Mouse (Mus musculus) liver, embryonic 16.5 days (tissue): ENCODE measurements around the gene Fam166a. TPM values are rescaled to one million over a fixed set of nuclear protein-coding genes. Genes with fewer than 3 reads are reported as not detected.
"Not testable (repeated sequence)": the region's sequence is repeated elsewhere in the genome, so short reads cannot be mapped to it uniquely, and the experiment has no call there.

ENCODE experiments used
- ATAC-seq: fragments of 200-750 bp; cut with Nextera tagmentation; 2 replicates; pipeline ENCODE4 v1.8.0; 2017; ENCODE audit warnings: low read depth, mild to moderate bottlenecking, moderate number of reproducible peaks, moderate library complexity
- H3K27ac ChIP-seq: fragments of 300-500 bp; sonication (generic); 2 replicates; pipeline ENCODE4 v1.5.1; 2014; ENCODE audit warnings: mild to moderate bottlenecking, low read length
- H3K27me3 ChIP-seq: fragments of 300-500 bp; sonication (generic); 2 replicates; pipeline ENCODE4 v1.6.1; 2014; ENCODE audit warnings: low read depth, low read length, mixed read lengths; ENCODE audit not compliant: control insufficient read depth, insufficient read depth
- H3K36me3 ChIP-seq: fragments of 300-500 bp; sonication (generic); 2 replicates; pipeline ENCODE4 v1.6.1; 2014; ENCODE audit warnings: mild to moderate bottlenecking; ENCODE audit not compliant: control insufficient read depth, insufficient read depth
- H3K4me1 ChIP-seq: fragments of 300-500 bp; sonication (generic); 2 replicates; pipeline ENCODE4 v1.6.1; 2014; ENCODE audit warnings: low read depth, low read length, mixed read lengths; ENCODE audit not compliant: control insufficient read depth
- H3K4me2 ChIP-seq: fragments of 300-500 bp; sonication (generic); 2 replicates; pipeline ENCODE4 v1.6.1; 2014; ENCODE audit warnings: low read depth, low read length, mixed read lengths
- H3K4me3 ChIP-seq: fragments of 300-500 bp; sonication (generic); 2 replicates; pipeline ENCODE4 v1.5.1; 2014; ENCODE audit warnings: low read depth, mild to moderate bottlenecking, low read length
- H3K9ac ChIP-seq: fragments of 300-500 bp; sonication (generic); 2 replicates; pipeline ENCODE4 v1.6.1; 2014; ENCODE audit warnings: low read depth, low read length
- H3K9me3 ChIP-seq: fragments of 300-500 bp; sonication (generic); replicated peaks from 2 replicates; pipeline ENCODE4 v1.6.1; 2016; ENCODE audit warnings: low read length; ENCODE audit not compliant: control insufficient read depth
- WGBS: fragments of 180-500 bp; shearing (Covaris S2); extraction: QIAGEN DNeasy Blood & Tissue Kit; methylation state at CpG from one replicate; pipeline ENCODE4 v1.1.7; 2014; ENCODE audit not compliant: insufficient replicate concordance; 5-methylcytosine and 5-hydroxymethylcytosine counted together
- polyA plus RNA-seq: library from polyadenylated mRNA; unstranded; fragments of >200 nt; fragmentation: Nextera tagmentation; extraction: Ambion mirVana; gene quantifications from 2 replicates; pipeline ENCODE4 v1.2.1, GENCODE M21; 2015

Gene Fam166a
- polyA plus RNA-seq, 1 experiment from 2014 or later: not detected

- peak overlapping the region; percentile 91 for H3K9ac ChIP-seq
- 40% methylated on average over 11 of the region's 12 CpGs for WGBS
- ATAC-seq, H3K9me3 ChIP-seq, H3K36me3 ChIP-seq, H3K27me3 ChIP-seq, H3K27ac ChIP-seq: not testable (repeated sequence)
- H3K4me1 ChIP-seq: peaks cover 14% of the 10 kb centered on the region
- peak overlapping the region; percentile 100 for H3K4me3 ChIP-seq
- H3K4me2 ChIP-seq: peak overlapping the region; percentile 73
These were observed 38.0 kb downstream of the Fam166a start for GRCm38 (mm10) chr2:25256443-25257109.

DNA sequence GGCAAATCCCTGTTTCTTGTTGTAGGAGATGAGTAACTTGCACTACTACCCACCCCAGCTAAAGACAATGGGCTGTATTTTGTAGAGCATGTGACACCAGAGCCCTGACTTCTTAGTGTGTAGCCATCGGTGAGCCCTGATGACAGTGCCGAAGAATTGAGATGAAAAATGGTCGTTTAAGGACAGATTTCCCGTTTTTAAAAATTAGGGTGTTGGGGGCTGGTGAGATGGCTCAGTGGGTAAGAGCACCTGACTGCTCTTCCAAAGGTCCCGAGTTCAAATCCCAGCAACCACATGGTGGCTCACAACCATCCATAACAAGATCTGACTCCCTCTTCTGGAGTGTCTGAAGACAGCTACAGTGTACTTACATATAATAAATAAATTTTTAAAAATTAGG is 38.7 kb downstream of the Fam166a start:
- not testable (repeated sequence) for H3K36me3 ChIP-seq, H3K9me3 ChIP-seq, H3K4me2 ChIP-seq, H3K27ac ChIP-seq, H3K4me3 ChIP-seq, H3K27me3 ChIP-seq, ATAC-seq, H3K9ac ChIP-seq
- H3K4me1 ChIP-seq: peaks cover 19% of the 10 kb centered on the region
- 72% methylated on average over 5 of the region's 5 CpGs for WGBS

DNA sequence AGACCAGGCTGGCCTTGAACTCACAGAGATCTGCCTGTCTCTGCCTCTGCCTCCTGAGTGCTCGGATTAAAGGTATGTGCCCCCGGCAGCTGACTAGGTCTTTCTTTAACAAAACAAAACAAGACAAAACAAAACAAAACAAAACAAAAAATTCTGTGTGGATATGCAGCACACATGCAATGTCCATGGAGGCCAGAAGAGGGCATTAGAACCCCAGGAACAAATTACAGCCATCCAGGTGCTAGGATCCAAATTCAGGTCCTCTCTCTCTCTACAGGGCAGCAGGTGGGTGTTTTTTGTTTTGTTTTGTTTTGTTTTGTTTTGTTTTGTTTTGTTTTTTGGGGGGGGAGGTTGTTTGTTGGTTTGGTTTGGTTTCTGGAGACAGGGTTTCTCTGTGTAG is 40.3 kb downstream of the Fam166a start:
- H3K27me3 ChIP-seq: no peaks in the 10 kb centered on the region
- H3K36me3 ChIP-seq: no peaks in the 10 kb centered on the region
- H3K4me3 ChIP-seq: no peak overlapping the region
- H3K9ac ChIP-seq: no peak overlapping the region
- H3K4me1 ChIP-seq: peaks cover 28% of the 10 kb centered on the region
- H3K9me3 ChIP-seq: no peaks in the 10 kb centered on the region
- 38% methylated on average over 2 of the region's 2 CpGs for WGBS
- ATAC-seq: no peak
- H3K4me2 ChIP-seq: no peak overlapping the region
- H3K27ac ChIP-seq: no peak overlapping the region

DNA sequence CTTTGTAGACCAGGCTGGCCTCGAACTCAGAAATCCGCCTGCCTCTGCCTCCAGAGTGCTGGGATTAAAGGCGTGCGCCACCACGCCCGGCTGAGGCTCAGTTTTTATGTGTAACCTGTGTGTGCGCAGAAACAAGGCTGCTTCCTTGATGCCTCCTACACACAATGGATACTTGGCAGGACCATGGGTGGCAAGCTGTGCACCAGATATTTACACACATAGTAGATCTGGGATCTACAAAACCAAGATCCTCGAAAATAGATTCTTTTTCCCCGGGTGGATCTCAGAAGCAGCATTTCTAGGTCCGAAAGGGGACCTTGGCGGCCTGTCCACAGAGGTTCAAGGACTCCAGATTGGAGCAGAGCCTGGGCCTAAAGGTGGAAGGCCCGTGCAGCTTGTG is 43.3 kb downstream of the Fam166a start:
- H3K4me3 ChIP-seq: peak overlapping the region; percentile 89
- peaks cover 43% of the 10 kb centered on the region for H3K4me1 ChIP-seq
- 44% methylated on average over 11 of the region's 12 CpGs for WGBS
- peak; percentile 1 for ATAC-seq
- H3K27me3 ChIP-seq: no peaks in the 10 kb centered on the region
- no peaks in the 10 kb centered on the region for H3K36me3 ChIP-seq
- H3K9ac ChIP-seq: peak overlapping the region; percentile 69
- H3K9me3 ChIP-seq: no peaks in the 10 kb centered on the region
- H3K4me2 ChIP-seq: peak overlapping the region; percentile 100
- peak overlapping the region; percentile 68 for H3K27ac ChIP-seq

- Histone ChIP-seq H3K36me3 (no peaks in the 10 kb centered on the region), H3K4me2 (peak within 1 kb of the TSS; percentile 100), H3K4me1 (peaks cover 48% of the 10 kb centered on the region)
These were observed 43.8 kb downstream of the Fam166a start, which contains the start of gene Tprn for GRCm38 (mm10) chr2:25262291-25262767. Gene Tprn (plus strand): TSS chr2:25262618.

DNA sequence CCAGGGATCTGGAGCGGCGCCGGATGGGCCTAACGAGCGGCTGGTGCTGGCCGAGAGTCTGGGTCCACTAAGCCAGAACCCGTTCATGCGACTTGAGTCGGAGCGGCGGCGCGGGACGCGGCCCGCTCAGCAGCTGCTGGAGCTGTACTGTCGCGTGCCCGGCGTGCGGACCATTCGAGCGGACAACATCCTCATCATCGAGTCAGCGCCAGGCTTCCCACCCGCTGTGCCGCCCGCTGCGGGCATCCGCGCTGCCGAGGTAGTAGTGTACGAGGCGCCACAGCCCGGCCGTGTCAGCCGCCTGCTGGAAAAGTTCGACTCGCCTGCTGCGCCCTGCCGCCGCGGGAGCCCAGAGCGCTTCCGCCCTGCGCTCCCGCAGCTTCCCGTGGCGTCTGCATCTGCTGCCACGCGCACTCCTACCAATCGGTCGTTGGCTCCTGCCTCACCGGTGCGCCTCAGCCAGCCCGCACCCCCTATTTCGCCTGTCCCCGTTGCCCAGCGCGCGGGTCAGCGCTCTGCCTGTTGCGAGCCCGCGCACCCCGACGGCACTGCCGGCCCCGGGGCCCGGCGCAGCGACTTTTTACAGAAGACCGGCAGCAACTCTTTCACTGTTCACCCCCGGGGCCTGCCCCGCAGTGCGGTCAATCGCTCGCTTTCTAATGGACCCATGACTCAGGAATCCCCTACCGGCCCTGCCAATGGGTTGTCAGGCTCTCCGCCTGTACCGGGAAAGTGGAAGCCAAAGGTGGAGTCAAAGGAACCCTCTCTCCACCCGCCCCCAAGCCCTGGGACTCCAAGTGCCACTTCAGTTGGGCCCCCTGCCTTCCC is 44.5 kb downstream of the Fam166a start:
- Histone ChIP-seq H3K9me3 (no peaks in the 10 kb centered on the region), H3K4me2 (peak overlapping the region; percentile 100), H3K27me3 (no peaks in the 10 kb centered on the region), H3K4me3 (peak overlapping the region; percentile 89), H3K9ac (peak overlapping the region; percentile 81), H3K36me3 (no peaks in the 10 kb centered on the region), H3K4me1 (peaks cover 54% of the 10 kb centered on the region), H3K27ac (peak overlapping the region; percentile 74)
- WGBS: under 1% methylated on average over 82 of the region's 82 CpGs
- peak; percentile 14 for ATAC-seq

More at GRCm38 (mm10) chr2:25262291-25262767, 43.8 kb downstream of the Fam166a start, which contains the start of gene Tprn:
- Histone ChIP-seq H3K9ac (peak within 1 kb of the TSS; percentile 81), H3K27me3 (no peaks in the 10 kb centered on the region), H3K9me3 (no peaks in the 10 kb centered on the region), H3K27ac (peak within 1 kb of the TSS; percentile 74), H3K4me3 (peak within 1 kb of the TSS; percentile 89)
- WGBS: under 1% methylated on average over 39 of the region's 39 CpGs
- ATAC-seq: peak; percentile 98

DNA sequence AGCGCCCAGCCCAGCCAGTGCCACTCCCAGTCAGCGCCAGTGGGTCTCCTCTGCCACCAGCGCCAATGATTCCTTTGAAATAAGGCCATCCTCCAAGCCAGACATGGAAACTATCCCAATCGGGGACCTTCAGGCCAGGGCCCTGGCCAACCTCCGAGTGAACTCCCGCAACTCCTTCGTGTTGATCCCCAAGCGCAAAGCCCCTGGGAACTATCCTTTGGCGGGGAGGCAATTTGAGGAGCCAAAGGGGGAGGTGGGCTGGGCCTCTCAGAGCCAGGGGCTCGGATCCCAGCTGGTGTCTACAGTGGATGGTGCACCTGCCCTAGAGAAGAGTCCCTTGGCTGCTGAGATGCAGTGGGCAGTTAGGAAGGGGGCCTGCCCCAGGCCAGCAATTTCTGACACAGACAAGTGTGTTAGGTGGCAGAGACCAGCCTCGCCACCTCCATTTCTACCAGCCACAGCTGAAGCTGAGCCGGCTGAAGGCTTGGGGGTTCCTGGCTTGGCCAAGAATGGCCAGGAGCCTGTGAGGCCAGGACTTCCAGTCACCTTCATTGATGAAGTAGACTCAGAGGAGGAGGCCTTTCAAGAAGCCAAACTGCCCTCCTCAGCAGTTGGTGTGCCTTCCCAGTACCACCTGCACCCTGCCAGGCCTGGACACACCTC is 45.2 kb downstream of the Fam166a start:
- no peaks in the 10 kb centered on the region for H3K36me3 ChIP-seq
- H3K9me3 ChIP-seq: no peaks in the 10 kb centered on the region
- H3K27me3 ChIP-seq: no peaks in the 10 kb centered on the region
- H3K4me1 ChIP-seq: peaks cover 56% of the 10 kb centered on the region
- H3K9ac ChIP-seq: peak overlapping the region; percentile 81
- WGBS: 29% methylated on average over 12 of the region's 12 CpGs
- no peak for ATAC-seq
- peak overlapping the region; percentile 100 for H3K4me2 ChIP-seq
- no peak overlapping the region for H3K27ac ChIP-seq
- H3K4me3 ChIP-seq: peak overlapping the region; percentile 89

GRCm38 (mm10) chr2:25264286-25264660 is 45.7 kb downstream of the Fam166a start:
- 62% methylated on average over 5 of the region's 5 CpGs for WGBS
- no peaks in the 10 kb centered on the region for H3K9me3 ChIP-seq
- peak overlapping the region; percentile 24; the same call in 1 of the 2 replicates for H3K4me2 ChIP-seq
- H3K27ac ChIP-seq: no peak overlapping the region
- H3K4me1 ChIP-seq: peaks cover 56% of the 10 kb centered on the region
- H3K36me3 ChIP-seq: no peaks in the 10 kb centered on the region; the same call in 1 of the 2 replicates
- no peaks in the 10 kb centered on the region for H3K27me3 ChIP-seq
- no peak overlapping the region for H3K4me3 ChIP-seq
- ATAC-seq: no peak
- H3K9ac ChIP-seq: 0 out of 2 replicates have a peak overlapping the region, but pooled peaks have one; percentile 3
